Mouse (Mus musculus) embryo, embryonic 10.5 days (tissue): ENCODE measurements around the gene Itga1.
A peak's percentile ranks its signal among the peaks of the same experiment; 100 is the strongest.

Experiments
- DNase-seq: peaks from one replicate; pipeline ENCODE4 v3.0.0-alpha.2; 2015; ENCODE audit warnings: low spot score

Gene Itga1

DNA sequence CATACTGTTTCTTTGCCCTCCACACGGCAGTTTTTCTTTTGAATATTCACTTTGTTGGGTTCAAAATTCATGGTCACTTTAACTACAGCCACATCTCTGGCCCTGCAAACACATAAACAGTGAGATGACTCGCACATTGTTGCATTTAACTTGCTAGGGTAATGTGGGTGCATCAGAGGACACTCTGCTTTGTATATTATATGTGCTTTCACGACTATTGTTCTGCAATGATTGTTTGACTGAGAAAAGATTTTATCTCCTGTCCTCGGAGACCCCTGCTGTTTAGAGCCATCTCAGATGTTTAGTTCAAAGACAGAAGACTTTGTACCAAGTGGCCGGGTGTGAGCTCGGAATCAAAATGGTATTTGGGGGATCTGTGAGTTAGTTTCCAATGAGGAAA, 114.1 kb downstream of the Itga1 start:
- no peak for DNase-seq

DNA sequence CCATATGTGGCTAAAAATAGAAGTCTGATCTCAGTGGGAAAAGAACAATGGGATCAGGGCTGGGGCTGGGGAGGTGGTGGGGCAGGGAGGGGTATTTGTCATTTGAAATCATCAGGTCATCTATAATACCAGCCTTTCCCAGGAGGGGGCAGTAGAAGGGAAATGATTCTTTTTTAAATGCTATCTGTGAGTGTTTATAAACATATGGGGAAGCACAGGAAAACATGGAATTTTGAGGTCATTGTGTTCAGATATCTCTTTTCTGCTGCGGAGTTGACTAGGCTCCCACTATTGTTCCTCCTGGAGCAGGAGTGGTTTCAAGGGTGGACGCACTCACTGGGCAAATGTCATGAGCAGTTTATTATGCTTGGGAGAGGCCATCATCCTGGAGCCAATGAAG, 114.6 kb downstream of the Itga1 start:
- DNase-seq, result peak; percentile 39

DNA sequence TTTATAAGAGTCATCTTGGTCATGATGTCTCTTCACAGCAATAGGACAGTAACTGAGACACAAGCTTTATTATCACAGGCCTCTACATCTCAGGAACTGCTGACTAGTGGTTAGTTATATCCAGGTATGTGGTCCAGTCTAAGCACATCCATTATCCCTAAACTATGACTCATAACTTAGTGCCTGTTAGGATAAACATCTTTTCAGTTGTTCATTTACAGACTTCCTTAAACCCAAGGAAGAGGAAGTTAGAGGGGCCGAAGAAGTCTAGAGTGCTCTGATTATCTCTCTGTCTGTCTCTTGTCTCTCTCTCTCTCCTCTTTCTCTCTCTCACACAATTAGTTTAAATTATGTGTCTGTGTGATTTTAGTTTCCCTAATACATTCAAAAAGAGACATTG, 117.1 kb downstream of the Itga1 start:
- no peak for DNase-seq

DNA sequence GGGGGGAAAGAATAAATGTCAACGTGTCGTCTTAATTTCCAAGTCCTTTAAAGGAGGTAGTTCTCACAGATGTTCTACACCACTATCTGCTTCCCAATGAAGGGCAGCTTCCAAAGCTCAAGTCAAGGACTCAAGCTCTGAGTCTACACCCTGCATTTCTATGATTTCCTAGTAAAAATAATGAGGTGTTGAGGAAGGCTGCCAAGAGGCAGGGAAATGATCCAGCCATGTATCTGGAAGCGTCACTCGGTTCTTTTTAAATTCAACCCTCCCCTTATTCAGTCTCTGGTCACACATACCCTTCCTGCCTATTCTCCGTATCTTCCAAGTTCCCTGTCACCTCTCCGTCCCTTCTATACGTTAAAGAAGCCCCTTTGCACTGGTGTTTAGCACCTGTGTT, 118.6 kb downstream of the Itga1 start:
- DNase-seq, result no peak

DNA sequence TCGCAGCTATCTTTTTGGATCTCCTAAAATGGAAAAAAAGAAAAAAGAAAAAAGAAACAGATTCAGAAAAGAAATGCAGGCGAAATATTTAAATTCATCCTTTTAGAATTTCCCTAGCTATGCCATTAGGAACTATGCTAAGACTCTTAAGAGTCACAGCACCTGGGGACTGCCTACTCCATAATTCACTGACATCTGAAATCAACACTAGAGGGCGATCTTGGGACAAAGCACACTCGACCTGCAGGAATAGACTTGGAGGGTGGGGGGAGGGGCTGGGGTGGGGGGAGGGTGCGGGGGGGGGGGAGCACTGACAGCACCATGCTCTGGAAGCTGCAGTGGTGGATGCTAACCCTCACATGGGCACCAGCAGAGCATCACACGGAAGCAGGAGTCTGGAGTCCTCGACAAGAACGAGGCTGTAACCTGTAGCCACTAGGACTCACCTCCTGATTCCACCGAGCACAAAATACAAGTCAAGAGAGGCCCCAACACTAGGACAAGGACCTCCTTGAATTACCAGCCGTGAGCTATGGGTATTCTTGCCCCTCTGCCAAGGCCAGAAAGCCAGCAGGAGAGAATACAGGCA, 120.8 kb downstream of the Itga1 start:
- peak; percentile 62 for DNase-seq

DNA sequence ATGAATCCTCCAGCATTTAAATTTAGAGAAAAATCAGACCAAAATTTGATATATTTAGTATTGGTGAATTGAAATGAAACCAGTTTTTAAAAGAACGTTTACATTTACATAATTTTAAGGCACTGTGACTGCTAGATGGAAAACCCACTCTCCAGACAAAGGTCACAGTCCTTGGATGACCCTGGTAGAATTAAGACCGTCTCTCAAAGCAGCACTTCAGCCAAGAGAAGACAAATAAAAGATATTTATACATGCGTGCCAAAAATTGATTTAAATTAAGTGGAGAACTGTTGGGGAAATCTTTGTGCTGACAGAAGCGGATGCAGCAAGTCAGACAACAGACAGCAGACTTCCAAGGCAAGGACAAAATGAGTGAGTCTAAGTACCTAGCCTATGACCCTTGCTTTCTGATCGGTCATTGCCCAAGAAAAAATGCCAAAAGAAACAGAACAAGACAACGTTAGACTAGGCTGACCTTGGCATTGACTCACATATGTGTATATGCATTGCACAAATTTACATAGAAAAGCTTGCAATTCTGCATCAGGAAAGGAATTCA, 127.2 kb downstream of the Itga1 start:
- DNase-seq, result no peak

DNA sequence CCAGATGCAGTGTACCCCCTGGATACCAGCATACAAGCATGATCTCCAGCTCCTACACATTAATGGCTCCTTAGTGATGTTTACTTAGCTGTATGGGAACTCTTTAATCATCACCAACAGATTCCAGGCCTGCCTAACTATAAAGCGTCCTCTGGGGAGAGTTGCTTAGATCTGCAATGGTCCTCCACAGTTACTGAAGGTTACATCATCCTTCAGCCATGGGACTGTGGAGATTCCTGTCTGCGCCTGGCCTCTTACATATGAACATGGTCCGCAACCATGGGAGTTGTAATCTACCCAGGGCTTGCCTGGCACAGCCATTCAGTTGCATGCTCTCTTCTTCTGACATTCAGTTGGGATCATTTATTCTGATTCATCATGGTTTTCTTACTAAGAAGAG, 129.9 kb downstream of the Itga1 start:
- no peak for DNase-seq

DNA sequence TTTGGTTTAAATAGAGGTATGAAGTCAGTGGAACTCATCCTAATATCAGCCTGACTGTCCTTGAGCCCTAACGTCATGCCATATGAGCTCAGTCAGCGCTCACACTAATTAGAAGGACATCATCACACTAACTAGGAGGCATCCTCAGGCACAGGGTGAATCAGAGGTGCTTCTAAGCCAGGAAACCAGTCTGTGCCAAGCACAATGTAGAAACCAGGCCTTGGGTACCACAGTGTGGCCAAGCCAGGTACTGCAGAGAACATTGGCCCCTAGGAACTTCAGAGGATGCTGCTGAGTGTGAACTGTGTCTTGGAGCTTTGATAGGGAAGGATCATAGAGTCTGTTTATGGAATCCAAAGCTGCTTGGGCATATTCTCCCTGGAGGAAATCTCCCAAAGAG, 137.5 kb downstream of the Itga1 start:
- DNase-seq, result peak; percentile 88

DNA sequence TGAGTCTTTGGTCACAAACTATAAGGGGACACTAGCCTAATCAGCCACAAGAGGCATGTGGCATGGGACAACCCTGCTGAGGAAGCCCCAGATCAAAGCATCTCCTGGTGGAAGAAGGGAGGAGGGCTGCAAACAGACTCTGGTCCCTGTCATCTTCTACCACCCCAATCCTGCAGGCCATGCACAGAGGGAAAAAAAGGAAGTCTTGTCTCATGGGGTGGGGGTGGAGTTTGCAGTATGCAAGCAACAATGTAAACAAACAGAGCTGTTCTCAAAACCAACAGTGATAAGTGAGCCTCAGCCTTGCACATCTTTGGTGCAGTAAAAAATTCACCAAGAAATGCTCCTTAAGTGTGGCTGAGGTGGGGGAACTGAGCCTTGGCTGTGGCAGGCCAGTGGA, 147.2 kb downstream of the Itga1 start:
- DNase-seq, result no peak

DNA sequence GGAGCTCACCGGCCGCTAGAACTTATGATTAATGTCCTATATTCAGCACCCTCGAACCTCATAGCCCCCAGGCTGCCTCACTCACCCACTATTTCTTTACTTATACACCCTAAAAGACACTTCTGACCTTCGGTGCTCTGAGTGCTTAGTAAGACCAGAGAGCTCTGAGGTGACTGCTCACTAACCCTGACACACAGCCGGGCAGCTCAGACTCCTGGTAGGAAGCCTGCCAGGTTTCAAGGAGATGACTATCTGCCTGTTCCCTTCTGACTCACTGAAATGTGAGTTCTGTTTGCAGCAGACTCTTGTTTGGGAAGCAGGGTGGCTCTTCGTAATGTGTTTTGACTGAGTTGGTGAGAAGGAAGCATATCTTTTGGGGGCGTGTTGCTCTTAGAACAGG, 168.2 kb downstream of the Itga1 start:
- no peak for DNase-seq

DNA sequence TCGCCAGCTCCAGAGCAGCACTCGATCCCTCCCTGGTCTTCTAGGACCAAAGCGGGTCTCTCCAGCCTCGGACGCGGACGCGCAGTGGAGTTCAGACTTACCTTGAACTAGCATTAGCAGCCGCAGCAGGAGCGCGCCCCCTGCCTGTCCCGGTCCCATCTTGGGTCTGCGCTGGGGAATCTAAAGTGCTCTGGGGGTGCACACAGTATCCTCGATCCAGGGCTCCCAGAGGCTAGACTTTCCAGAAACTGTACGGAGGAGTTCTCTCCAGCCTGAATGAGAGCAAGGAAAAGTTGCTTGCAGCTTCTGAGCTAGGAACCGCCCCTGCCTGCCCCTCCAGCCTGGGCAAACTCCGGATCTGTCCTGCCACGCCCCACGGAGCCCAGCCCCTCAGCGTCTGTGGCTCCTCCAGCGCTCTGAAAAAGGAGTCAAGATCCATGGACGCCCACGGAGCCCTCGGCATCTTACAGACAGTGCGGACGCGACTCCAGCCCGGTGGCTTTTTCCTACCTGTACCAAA, 169.9 kb downstream of the Itga1 start, which contains the start of gene Itga2:
Gene Itga2 (minus strand): TSS at position 326 of the 520 bp plus-strand sequence.
- DNase-seq, result peak; percentile 78

DNA sequence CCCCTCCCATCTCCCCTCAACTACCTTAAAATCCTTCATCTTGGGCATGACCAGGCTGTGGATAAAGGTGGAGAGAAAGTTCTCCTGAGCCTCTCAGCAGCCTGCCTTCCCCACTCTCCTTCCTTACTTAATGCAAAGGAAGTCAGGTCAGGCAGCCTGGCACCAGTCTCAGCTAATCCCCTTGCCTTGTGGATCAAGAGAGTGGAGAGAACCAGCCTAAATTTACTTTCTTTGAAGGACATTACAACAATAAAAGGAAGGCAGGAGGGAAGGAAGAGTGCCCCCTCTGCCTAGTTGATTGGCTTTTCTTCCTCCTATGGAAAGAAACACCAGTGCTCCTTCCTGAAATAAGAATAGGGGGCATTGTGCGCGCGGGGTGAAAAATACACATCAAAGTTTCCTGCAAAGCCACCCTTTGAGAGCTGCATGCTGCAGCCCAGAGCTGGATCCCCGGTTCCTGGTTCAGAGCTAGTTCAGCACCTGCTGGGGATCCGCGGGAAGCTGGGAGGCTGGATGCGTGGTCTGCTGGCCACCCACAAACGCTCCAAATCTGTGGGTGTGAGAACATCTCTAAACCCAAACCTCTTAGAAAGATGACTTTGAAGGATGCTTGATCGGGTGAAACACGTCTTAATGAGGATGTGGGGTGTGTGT, 170.6 kb downstream of the Itga1 start:
- DNase-seq, result peak; percentile 31

DNA sequence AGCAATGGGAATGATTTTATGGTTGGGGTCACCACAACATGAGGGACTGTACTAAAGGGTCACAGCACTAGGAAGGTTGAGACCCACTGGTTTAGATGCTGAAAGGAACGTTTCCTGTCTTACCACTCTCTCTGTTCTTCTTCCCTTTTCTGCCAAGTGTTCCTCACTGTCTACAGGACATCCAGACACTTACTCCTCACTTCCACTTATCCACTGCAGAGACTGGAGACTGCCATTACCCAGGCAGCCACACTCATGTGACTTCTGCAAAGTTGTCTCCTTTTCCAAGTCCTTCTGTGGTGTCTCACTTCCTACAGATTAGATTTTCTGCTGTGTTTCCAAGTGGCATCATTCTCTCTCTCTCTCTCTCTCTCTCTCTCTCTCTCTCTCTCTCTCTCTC, 177.0 kb downstream of the Itga1 start:
- no peak for DNase-seq

DNA sequence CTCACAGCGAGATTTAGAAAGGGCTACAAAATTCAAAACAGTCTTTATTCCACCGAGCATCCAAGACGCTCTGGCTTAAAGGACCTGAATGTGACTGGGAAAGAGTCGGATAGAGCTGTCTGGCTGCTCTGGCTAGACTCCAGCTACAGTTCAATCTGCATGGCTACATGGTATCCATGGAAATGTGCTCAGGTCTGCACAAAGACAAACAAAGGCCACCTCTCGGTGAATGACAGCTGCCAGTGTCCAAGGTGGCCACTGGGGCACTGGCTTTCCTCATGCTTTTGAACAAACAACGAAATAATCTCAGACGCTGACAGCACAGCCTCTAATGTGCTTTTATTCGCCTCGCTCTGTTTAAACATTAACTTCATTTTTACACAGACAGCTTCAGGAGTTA, 178.4 kb downstream of the Itga1 start:
- DNase-seq, result peak; percentile 69

DNA sequence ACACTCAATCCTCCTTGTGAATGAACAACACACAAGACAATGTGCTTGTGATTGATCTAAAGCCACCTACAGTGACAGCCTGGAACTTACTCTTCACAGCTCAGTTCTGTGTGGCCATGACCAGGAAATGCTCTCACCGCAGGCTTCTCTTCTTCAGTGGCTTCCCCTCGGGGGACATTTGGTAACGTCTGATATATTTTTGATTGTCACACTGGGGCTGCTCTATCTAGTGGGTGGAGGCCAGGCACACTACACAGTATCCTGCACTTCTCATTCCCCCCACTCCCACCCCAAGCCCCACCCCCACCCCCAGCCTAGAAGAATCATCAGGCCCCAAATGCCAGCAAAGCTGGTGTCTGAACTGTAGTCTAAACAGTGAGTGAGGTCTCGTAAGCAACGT, 186.0 kb downstream of the Itga1 start:
- no peak for DNase-seq

DNA sequence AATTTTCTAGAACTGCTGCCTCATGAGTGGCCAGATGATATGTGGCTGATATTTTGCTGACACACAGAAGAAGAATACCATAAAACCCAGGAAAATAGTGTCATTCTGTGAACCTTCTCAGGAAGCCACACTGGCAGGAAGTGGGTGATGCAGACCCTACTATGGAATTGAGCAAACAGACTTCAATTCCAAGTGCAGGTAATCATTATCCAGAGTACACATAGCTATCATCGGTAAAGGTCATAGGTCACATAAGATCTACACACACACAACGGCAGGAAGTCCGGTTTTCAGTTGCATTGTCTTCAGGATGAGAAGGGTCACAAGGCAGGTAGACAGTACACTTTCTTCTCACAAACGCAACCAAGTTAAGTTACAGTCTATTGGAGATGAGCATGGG, 186.8 kb downstream of the Itga1 start:
- DNase-seq, result no peak

DNA sequence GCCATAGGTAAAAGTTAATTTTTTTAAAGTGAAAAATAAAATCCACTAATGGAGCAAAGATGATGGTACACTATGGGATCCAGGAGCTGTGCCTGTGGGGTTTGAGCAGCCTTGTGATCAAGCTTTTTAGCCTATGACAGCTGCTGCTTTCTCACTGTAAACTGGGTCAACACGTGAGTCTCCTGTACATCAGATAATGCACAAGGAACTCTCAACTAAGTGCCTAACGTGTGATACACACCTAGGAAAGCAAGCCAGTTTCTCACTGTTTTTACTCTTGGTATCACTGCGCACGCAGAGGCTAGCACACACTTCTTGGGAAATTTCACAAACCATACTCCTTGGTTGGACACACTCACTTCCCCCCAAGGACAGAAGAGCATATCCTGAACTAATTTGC, 187.2 kb downstream of the Itga1 start:
- DNase-seq, result no peak

DNA sequence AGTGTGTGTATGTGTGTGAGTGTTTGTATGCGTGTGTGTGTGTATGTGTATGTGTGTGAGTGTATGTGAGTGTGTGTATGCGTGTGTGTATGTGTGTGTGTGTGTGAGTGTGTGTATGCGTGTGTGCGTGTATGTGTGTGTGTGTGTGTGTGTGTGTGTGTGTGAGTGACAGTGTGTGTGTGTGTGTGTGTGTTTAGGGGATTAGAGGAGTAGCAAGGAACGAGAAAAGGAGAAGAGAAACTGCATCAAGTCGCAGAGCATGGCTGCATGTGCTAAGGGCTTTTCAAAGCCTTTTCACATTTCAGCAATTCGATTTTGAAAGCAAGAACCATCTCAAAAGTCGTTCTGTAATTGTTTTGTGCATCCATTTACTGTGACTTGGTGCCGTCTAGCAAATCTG, 191.1 kb downstream of the Itga1 start:
- DNase-seq, result no peak

DNA sequence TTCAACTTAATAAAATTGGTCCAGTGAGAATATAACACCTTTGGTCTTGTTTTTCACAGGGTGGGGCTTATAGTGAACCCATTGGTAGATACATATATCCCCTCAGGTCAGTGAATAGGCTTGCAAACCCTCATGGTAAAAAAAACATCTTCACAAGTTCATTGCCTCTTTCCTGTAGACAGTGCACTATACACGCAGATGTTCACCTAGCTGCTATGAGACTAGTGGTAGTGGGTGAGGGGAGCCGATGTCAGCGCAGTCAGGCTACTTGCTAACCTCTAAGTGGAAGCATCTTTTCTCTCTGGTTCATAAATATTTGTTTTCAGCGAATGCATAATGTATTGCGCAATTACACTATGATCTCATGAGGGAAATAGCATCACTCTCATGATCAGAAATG, 192.2 kb downstream of the Itga1 start:
- DNase-seq, result no peak

DNA sequence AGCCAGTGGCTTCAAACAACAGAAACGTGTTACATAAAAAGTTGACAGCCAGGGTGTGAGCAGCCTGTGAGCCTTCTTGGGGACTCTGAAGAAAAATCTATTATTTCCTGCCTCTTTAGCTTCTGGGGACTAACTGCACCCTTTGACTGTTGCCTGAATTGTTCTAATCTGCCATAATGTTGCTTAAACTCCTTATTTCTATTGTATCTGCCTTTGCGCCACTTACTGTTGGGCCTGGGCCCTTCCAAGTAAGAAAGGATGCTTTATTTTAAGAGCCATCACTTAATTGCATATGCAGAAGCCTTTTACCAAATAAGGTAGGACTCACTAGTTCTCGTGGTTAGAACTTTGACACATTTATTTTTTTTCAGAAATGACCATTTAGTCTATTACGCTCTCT, 193.9 kb downstream of the Itga1 start:
- DNase-seq, result no peak
